Mouse (Mus musculus): ENCODE results near the gene Ssx2ip. TPM values are rescaled to one million over a fixed set of nuclear protein-coding genes. Genes with fewer than 3 reads are reported as not detected.

Gene Ssx2ip
- polyA plus RNA-seq, 1 experiment from 2014 or later: 21.8 TPM

GRCm38 (mm10) chr3:146444880-146445279 lies 40.4 kb downstream of the Ssx2ip start:
- Histone ChIP-seq H3K4me3 (ENCODE audit: low read depth, low read length) (no peak overlapping the region), H3K27ac (ENCODE audit: low read length) (no peak overlapping the region), H3K4me1 (ENCODE audit: insufficient read depth, low read depth, low read length) (no peaks in the 10 kb centered on the region; the same call in 1 of the 2 replicates), H3K4me2 (replicated peaks; ENCODE audit: low read depth, low read length) (no peak overlapping the region), H3K36me3 (ENCODE audit: insufficient read depth, low read length) (0 out of 2 replicates have a peak, but pooled peaks cover 2% of the 10 kb centered on the region), H3K27me3 (replicated peaks; ENCODE audit: insufficient read depth, low read length) (no peaks in the 10 kb centered on the region), H3K9ac (replicated peaks; ENCODE audit: low read depth) (no peak overlapping the region), H3K9me3 (ENCODE audit: low read length) (no peaks in the 10 kb centered on the region)
- TF ChIP-seq CTCF (IDR thresholded peaks at IDR 0.05): no peak
- TF ChIP-seq EP300 (IDR thresholded peaks at IDR 0.05): no peak
- ATAC-seq (no peak), DNase-seq (ENCODE audit: low spot score) (no peak)
- WGBS: 86% methylated on average over 7 of the region's 7 CpGs

- peaks cover 5% of the 10 kb centered on the region; the same call in 1 of the 2 replicates for H3K4me1 ChIP-seq (ENCODE audit: insufficient read depth, low read depth, low read length)
- no peaks in the 10 kb centered on the region for H3K27me3 ChIP-seq (replicated peaks; ENCODE audit: insufficient read depth, low read length)
- DNase-seq (ENCODE audit: low spot score) (no peak), ATAC-seq (no peak)
- H3K9ac ChIP-seq (replicated peaks; ENCODE audit: low read depth): no peak overlapping the region
- no peak overlapping the region for H3K4me3 ChIP-seq (ENCODE audit: low read depth, low read length)
- peak overlapping the region; percentile 57 for H3K27ac ChIP-seq (ENCODE audit: low read length)
- 71% methylated on average over 5 of the region's 5 CpGs for WGBS
- TF ChIP-seq CTCF (IDR thresholded peaks at IDR 0.05): no peak
- TF ChIP-seq EP300 (IDR thresholded peaks at IDR 0.05): no peak
- H3K36me3 ChIP-seq (ENCODE audit: insufficient read depth, low read length): no peaks in the 10 kb centered on the region
- no peak overlapping the region for H3K4me2 ChIP-seq (replicated peaks; ENCODE audit: low read depth, low read length)
- H3K9me3 ChIP-seq (ENCODE audit: low read length): no peaks in the 10 kb centered on the region
These were observed 42.7 kb downstream of the Ssx2ip start for GRCm38 (mm10) chr3:146447156-146447555.

- Histone ChIP-seq H3K27ac (ENCODE audit: low read length) (peak overlapping the region; percentile 83), H3K9ac (replicated peaks; ENCODE audit: low read depth) (no peak overlapping the region), H3K4me1 (ENCODE audit: insufficient read depth, low read depth, low read length) (peaks cover 5% of the 10 kb centered on the region; the same call in 1 of the 2 replicates), H3K9me3 (ENCODE audit: low read length) (no peaks in the 10 kb centered on the region), H3K4me3 (ENCODE audit: low read depth, low read length) (no peak overlapping the region), H3K36me3 (ENCODE audit: insufficient read depth, low read length) (no peaks in the 10 kb centered on the region), H3K27me3 (replicated peaks; ENCODE audit: insufficient read depth, low read length) (no peaks in the 10 kb centered on the region), H3K4me2 (replicated peaks; ENCODE audit: low read depth, low read length) (no peak overlapping the region)
- peak; percentile 97 for TF ChIP-seq EP300 (IDR thresholded peaks at IDR 0.05)
- TF ChIP-seq CTCF (IDR thresholded peaks at IDR 0.05): no peak
- DNase-seq (ENCODE audit: low spot score) (peak; percentile 76), ATAC-seq (peak; percentile 67)
- 61% methylated on average over 3 of the region's 3 CpGs for WGBS
These were observed 43.2 kb downstream of the Ssx2ip start for GRCm38 (mm10) chr3:146447598-146447997.

- H3K4me3 ChIP-seq (ENCODE audit: low read depth, low read length): no peak overlapping the region
- no peak overlapping the region for H3K4me2 ChIP-seq (replicated peaks; ENCODE audit: low read depth, low read length)
- no peaks in the 10 kb centered on the region for H3K27me3 ChIP-seq (replicated peaks; ENCODE audit: insufficient read depth, low read length)
- H3K4me1 ChIP-seq (ENCODE audit: insufficient read depth, low read depth, low read length): peaks cover 5% of the 10 kb centered on the region; the same call in 1 of the 2 replicates
- H3K9me3 ChIP-seq (ENCODE audit: low read length): no peaks in the 10 kb centered on the region
- 79% methylated on average over 10 of the region's 10 CpGs for WGBS
- DNase-seq (ENCODE audit: low spot score) (no peak), ATAC-seq (no peak)
- TF ChIP-seq CTCF (IDR thresholded peaks at IDR 0.05) (no peak), EP300 (IDR thresholded peaks at IDR 0.05) (no peak)
- H3K27ac ChIP-seq (ENCODE audit: low read length): peak overlapping the region; percentile 83
- H3K9ac ChIP-seq (replicated peaks; ENCODE audit: low read depth): no peak overlapping the region
- no peaks in the 10 kb centered on the region for H3K36me3 ChIP-seq (ENCODE audit: insufficient read depth, low read length)
These were observed 43.9 kb downstream of the Ssx2ip start for GRCm38 (mm10) chr3:146448372-146448771.

GRCm38 (mm10) chr3:146448969-146449368 lies 44.5 kb downstream of the Ssx2ip start:
- peak overlapping the region; percentile 83; the same call in 1 of the 2 replicates for H3K27ac ChIP-seq (ENCODE audit: low read length)
- no peak for ATAC-seq
- no peak overlapping the region for H3K9ac ChIP-seq (replicated peaks; ENCODE audit: low read depth)
- 58% methylated on average over 6 of the region's 6 CpGs for whole genome bisulfite sequencing
- H3K27me3 ChIP-seq (replicated peaks; ENCODE audit: insufficient read depth, low read length): no peaks in the 10 kb centered on the region
- H3K36me3 ChIP-seq (ENCODE audit: insufficient read depth, low read length): no peaks in the 10 kb centered on the region
- no peak for DNase-seq (ENCODE audit: low spot score)
- peaks cover 5% of the 10 kb centered on the region; the same call in 1 of the 2 replicates for H3K4me1 ChIP-seq (ENCODE audit: insufficient read depth, low read depth, low read length)
- H3K4me2 ChIP-seq (replicated peaks; ENCODE audit: low read depth, low read length): no peak overlapping the region
- TF ChIP-seq CTCF (IDR thresholded peaks at IDR 0.05): no peak
- TF ChIP-seq EP300 (IDR thresholded peaks at IDR 0.05): no peak
- H3K9me3 ChIP-seq (ENCODE audit: low read length): no peaks in the 10 kb centered on the region
- H3K4me3 ChIP-seq (ENCODE audit: low read depth, low read length): no peak overlapping the region

- ATAC-seq (no peak), DNase-seq (ENCODE audit: low spot score) (no peak)
- no peaks in the 10 kb centered on the region for H3K9me3 ChIP-seq (ENCODE audit: low read length)
- H3K4me3 ChIP-seq (ENCODE audit: low read depth, low read length): peak within 1 kb of the TSS; percentile 68
- peaks cover 5% of the 10 kb centered on the region; the same call in 1 of the 2 replicates for H3K4me1 ChIP-seq (ENCODE audit: insufficient read depth, low read depth, low read length)
- peak within 1 kb of the TSS; percentile 74 for H3K9ac ChIP-seq (replicated peaks; ENCODE audit: low read depth)
- peak within 1 kb of the TSS; percentile 93 for H3K27ac ChIP-seq (ENCODE audit: low read length)
- peak within 1 kb of the TSS; percentile 73 for H3K4me2 ChIP-seq (replicated peaks; ENCODE audit: low read depth, low read length)
- H3K36me3 ChIP-seq (ENCODE audit: insufficient read depth, low read length): no peaks in the 10 kb centered on the region
- TF ChIP-seq CTCF (IDR thresholded peaks at IDR 0.05) (no peak), EP300 (IDR thresholded peaks at IDR 0.05) (no peak)
- H3K27me3 ChIP-seq (replicated peaks; ENCODE audit: insufficient read depth, low read length): no peaks in the 10 kb centered on the region
- 41% methylated on average over 9 of the region's 9 CpGs for WGBS
These were observed 45.4 kb downstream of the Ssx2ip start, which contains the start of gene Ctbs for GRCm38 (mm10) chr3:146449745-146450250. Ctbs (plus strand) TSS chr3:146449795.
